Mouse (Mus musculus) midbrain, embryonic 16.5 days (tissue): ENCODE results near the gene AW549877. TPM values are rescaled to one million over a fixed set of nuclear protein-coding genes. Genes with fewer than 3 reads are reported as not detected.

Experiments
- ATAC-seq: fragments of 200-750 bp; cut with Nextera tagmentation; 2 replicates; pipeline ENCODE4 v1.8.0; 2017; ENCODE audit warnings: moderate TSS enrichment
- H3K27ac ChIP-seq: fragments of 300-500 bp; sonication (generic); 2 replicates; pipeline ENCODE4 v1.5.1; 2014; ENCODE audit warnings: mild to moderate bottlenecking, low read length, mixed read lengths
- H3K27me3 ChIP-seq: fragments of 300-500 bp; sonication (generic); 2 replicates; pipeline ENCODE4 v1.6.1; 2014; ENCODE audit warnings: low read depth, low read length, mixed read lengths; ENCODE audit not compliant: control insufficient read depth, insufficient read depth
- H3K36me3 ChIP-seq: fragments of 300-500 bp; sonication (generic); 2 replicates; pipeline ENCODE4 v1.6.1; 2014; ENCODE audit warnings: mild to moderate bottlenecking, low read length, moderate library complexity, mixed read lengths; ENCODE audit not compliant: control insufficient read depth, insufficient read depth
- H3K4me1 ChIP-seq: fragments of 300-500 bp; sonication (generic); 2 replicates; pipeline ENCODE4 v1.6.1; 2014; ENCODE audit warnings: mild to moderate bottlenecking, low read length, mixed read lengths; ENCODE audit not compliant: control insufficient read depth, insufficient read depth
- H3K4me2 ChIP-seq: fragments of 300-500 bp; sonication (generic); 2 replicates; pipeline ENCODE4 v1.6.1; 2014; ENCODE audit warnings: mild to moderate bottlenecking, low read length, mixed read lengths
- H3K4me3 ChIP-seq: fragments of 300-500 bp; sonication (generic); 2 replicates; pipeline ENCODE4 v1.5.1; 2014; ENCODE audit warnings: low read depth, mild to moderate bottlenecking, low read length, moderate library complexity, mixed read lengths
- H3K9ac ChIP-seq: fragments of 300-500 bp; sonication (generic); 2 replicates; pipeline ENCODE4 v1.6.1; 2014; ENCODE audit warnings: low read depth, low read length, mixed read lengths
- H3K9me3 ChIP-seq: fragments of 300-500 bp; sonication (generic); replicated peaks from 2 replicates; pipeline ENCODE4 v1.6.1; 2014; ENCODE audit warnings: mild to moderate bottlenecking, low read length, mixed read lengths; ENCODE audit not compliant: control insufficient read depth, poor library complexity, severe bottlenecking
- WGBS: fragments of 180-500 bp; shearing (Covaris S2); extraction: QIAGEN DNeasy Blood & Tissue Kit; methylation state at CpG from one replicate; pipeline ENCODE4 v1.1.7; 2014; 5-methylcytosine and 5-hydroxymethylcytosine counted together
- polyA plus RNA-seq: library from polyadenylated mRNA; unstranded; fragments of >200 nt; fragmentation: Nextera tagmentation; extraction: Ambion mirVana; gene quantifications from 2 replicates; pipeline ENCODE4 v1.2.1, GENCODE M21; 2015

The AW549877 gene
- polyA plus RNA-seq, 1 experiment from 2014 or later = 45.3 TPM

GRCm38 (mm10) chr15:3969743-3970142 is 25.8 kb downstream of the AW549877 start:
- 95% methylated on average over 14 of the region's 14 CpGs for WGBS

GRCm38 (mm10) chr15:3962251-3962650 is 33.3 kb downstream of the AW549877 start:
- ATAC-seq = no peak
- Histone ChIP-seq H3K27me3 (no peaks in the 10 kb centered on the region), H3K27ac (no peak overlapping the region), H3K4me1 (no peaks in the 10 kb centered on the region), H3K9ac (no peak overlapping the region), H3K4me3 (no peak overlapping the region), H3K36me3 (no peaks in the 10 kb centered on the region), H3K4me2 (no peak overlapping the region), H3K9me3 (no peaks in the 10 kb centered on the region)
- WGBS = 89% methylated on average over 8 of the region's 8 CpGs

More at GRCm38 (mm10) chr15:3969743-3970142, 25.8 kb downstream of the AW549877 start:
- no peak overlapping the region for H3K9ac ChIP-seq
- no peak overlapping the region for H3K4me3 ChIP-seq
- ATAC-seq = no peak
- no peak overlapping the region for H3K27ac ChIP-seq
- H3K27me3 ChIP-seq = no peaks in the 10 kb centered on the region
- H3K4me2 ChIP-seq = no peak overlapping the region
- no peaks in the 10 kb centered on the region for H3K9me3 ChIP-seq
- no peaks in the 10 kb centered on the region for H3K4me1 ChIP-seq
- H3K36me3 ChIP-seq = peaks cover 10% of the 10 kb centered on the region

- H3K27me3 ChIP-seq = no peaks in the 10 kb centered on the region
- ATAC-seq = no peak
- no peaks in the 10 kb centered on the region for H3K4me1 ChIP-seq
- no peaks in the 10 kb centered on the region for H3K36me3 ChIP-seq
- H3K9ac ChIP-seq = no peak overlapping the region
- H3K27ac ChIP-seq = no peak overlapping the region
- no peak overlapping the region for H3K4me2 ChIP-seq
- WGBS = 23% methylated on average over 1 of the region's 1 CpGs
- no peak overlapping the region for H3K4me3 ChIP-seq
- no peaks in the 10 kb centered on the region for H3K9me3 ChIP-seq
Measured at GRCm38 (mm10) chr15:3960094-3960493, 35.5 kb downstream of the AW549877 start.

GRCm38 (mm10) chr15:3957982-3958381 is 37.6 kb downstream of the AW549877 start:
- no peak overlapping the region for H3K9ac ChIP-seq
- H3K9me3 ChIP-seq = no peaks in the 10 kb centered on the region
- no peak overlapping the region for H3K27ac ChIP-seq
- WGBS = 20% methylated on average over 4 of the region's 4 CpGs
- H3K36me3 ChIP-seq = no peaks in the 10 kb centered on the region
- no peak overlapping the region for H3K4me2 ChIP-seq
- H3K27me3 ChIP-seq = no peaks in the 10 kb centered on the region
- H3K4me1 ChIP-seq = no peaks in the 10 kb centered on the region
- H3K4me3 ChIP-seq = no peak overlapping the region
- ATAC-seq = no peak; the same call in 1 of the 2 replicates

GRCm38 (mm10) chr15:3954971-3955370 is 40.6 kb downstream of the AW549877 start:
- Histone ChIP-seq H3K4me3 (no peak overlapping the region), H3K9ac (no peak overlapping the region), H3K4me1 (no peaks in the 10 kb centered on the region), H3K9me3 (no peaks in the 10 kb centered on the region), H3K27ac (no peak overlapping the region), H3K27me3 (no peaks in the 10 kb centered on the region), H3K36me3 (no peaks in the 10 kb centered on the region), H3K4me2 (no peak overlapping the region)
- no peak for ATAC-seq
- WGBS = 79% methylated on average over 2 of the region's 2 CpGs

- Histone ChIP-seq H3K4me1 (no peaks in the 10 kb centered on the region), H3K27ac (no peak overlapping the region), H3K4me2 (no peak overlapping the region), H3K27me3 (no peaks in the 10 kb centered on the region), H3K36me3 (no peaks in the 10 kb centered on the region), H3K4me3 (no peak overlapping the region), H3K9me3 (no peaks in the 10 kb centered on the region), H3K9ac (no peak overlapping the region)
- ATAC-seq = no peak
- WGBS = 81% methylated on average over 2 of the region's 2 CpGs
Measured at GRCm38 (mm10) chr15:3938132-3938531, 57.4 kb downstream of the AW549877 start.

- Histone ChIP-seq H3K9me3 (no peaks in the 10 kb centered on the region), H3K36me3 (no peaks in the 10 kb centered on the region), H3K27ac (no peak overlapping the region), H3K4me1 (no peaks in the 10 kb centered on the region), H3K4me3 (no peak overlapping the region), H3K9ac (no peak overlapping the region), H3K4me2 (no peak overlapping the region), H3K27me3 (no peaks in the 10 kb centered on the region)
- ATAC-seq = no peak
- 92% methylated on average over 3 of the region's 3 CpGs for WGBS
Measured at GRCm38 (mm10) chr15:3936056-3936455, 59.5 kb downstream of the AW549877 start.

GRCm38 (mm10) chr15:3933466-3933865 is 62.1 kb downstream of the AW549877 start:
- Histone ChIP-seq H3K4me1 (no peaks in the 10 kb centered on the region), H3K36me3 (no peaks in the 10 kb centered on the region), H3K27ac (no peak overlapping the region), H3K4me2 (no peak overlapping the region), H3K9me3 (no peaks in the 10 kb centered on the region), H3K27me3 (no peaks in the 10 kb centered on the region), H3K9ac (no peak overlapping the region), H3K4me3 (no peak overlapping the region)
- 90% methylated on average over 4 of the region's 4 CpGs for WGBS
- ATAC-seq = no peak
